Mouse (Mus musculus): ENCODE data around the gene Prdm4.

The Prdm4 gene

DNA sequence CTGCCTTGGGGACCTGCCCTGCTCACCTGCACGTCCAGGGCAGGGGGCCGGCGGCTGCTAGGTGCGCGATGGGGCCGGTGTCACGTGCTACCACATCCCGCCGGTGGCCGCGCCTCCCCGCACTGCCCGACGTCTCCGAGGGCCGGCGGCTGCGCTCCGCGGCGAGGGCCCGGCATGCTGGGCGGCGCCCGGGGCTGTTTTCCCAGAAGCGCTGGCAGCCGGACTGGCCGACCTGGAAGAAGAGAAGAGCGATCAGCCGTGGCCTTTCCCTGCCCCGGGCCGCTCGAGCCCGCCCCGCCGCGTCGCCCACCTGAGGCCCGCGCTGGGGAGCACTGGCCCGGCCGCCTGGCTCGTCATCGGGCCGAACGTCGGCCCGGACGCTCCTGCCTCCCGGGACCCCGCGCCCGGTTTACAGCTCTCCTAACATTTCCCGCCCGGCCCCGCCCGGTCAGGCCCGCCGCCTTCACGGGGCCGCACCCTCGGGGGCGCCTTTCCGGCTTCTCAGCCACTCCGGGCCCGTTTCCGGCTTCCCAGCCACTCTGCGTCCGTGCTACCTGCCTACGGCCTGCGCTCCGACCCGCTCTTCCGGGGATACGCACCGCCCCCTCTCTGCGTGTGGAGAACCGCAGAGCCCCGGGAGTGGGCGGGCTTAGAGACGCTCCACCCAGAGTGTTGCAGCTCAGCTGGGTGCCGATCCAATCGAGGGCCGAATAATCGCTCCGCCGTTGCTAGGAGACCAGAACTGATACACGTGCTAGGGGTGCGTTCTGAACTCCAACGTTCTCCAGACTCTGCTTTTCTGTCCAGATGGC is at the start of gene Prdm4:
Prdm4 (minus strand) TSS at position 645 of the 812 bp plus-strand sequence.
- under 1% methylated on average over 90 of the region's 90 CpGs for WGBS

DNA sequence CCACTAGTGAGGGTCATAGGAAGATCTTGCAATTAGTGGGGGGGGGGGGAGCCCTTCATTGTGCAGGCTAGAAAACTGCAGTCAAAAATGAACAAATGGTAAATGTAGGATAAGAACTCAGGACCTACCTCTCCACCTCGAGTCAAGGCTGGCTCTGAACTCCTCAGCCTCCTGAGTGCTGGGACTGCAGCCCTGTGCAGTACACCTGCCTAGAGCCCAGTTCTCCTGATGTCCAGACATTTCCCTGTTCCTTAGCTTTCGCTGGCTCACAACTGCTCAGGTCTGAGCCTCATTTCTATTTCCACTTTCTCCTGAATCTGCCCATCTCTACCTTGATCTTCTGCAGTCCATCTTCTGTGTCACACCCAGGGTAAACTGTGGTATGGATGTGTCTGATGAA is 49.5 kb upstream of the Prdm4 start:
- WGBS: 77% methylated on average over 2 of the region's 2 CpGs

DNA sequence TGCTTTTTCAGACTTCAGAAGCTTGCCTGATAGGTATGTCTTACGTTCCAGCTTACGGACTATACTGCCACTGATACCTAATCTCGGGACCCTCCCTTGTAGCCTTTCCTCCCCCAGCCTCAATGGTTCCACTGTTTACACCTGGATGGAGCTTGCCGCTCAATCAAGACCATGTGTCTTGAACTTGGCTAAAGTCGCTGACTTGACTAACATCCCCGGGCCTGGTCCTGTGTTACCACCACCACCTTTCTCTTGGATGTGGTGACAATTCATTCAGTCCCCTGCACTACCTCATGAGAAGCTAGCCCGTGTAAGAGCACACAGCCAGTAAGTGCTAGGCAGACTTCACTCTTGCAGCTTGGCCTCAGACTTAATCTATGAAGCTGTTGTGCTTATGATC is 47.4 kb upstream of the Prdm4 start:
- 91% methylated on average over 7 of the region's 7 CpGs for WGBS

DNA sequence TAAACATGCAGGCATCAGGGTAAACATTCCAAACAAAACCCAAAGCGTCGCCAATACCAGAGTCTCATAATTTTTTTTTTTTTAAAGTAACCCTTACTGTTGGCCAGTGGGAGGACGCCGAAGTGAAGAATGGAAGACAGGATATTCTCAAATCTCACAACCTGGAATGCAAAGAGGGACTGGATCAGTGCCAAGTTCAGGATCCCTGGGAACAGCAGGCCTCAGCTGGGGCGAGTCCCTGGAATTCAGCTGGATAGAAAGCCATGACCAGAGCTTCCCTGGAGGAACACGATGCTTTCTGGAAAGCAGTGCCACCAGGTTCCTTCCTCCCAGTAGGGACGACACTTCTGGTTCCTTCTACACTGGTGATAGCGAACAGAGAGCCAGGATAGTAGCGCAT is 46.0 kb upstream of the Prdm4 start:
- WGBS: 81% methylated on average over 9 of the region's 9 CpGs

DNA sequence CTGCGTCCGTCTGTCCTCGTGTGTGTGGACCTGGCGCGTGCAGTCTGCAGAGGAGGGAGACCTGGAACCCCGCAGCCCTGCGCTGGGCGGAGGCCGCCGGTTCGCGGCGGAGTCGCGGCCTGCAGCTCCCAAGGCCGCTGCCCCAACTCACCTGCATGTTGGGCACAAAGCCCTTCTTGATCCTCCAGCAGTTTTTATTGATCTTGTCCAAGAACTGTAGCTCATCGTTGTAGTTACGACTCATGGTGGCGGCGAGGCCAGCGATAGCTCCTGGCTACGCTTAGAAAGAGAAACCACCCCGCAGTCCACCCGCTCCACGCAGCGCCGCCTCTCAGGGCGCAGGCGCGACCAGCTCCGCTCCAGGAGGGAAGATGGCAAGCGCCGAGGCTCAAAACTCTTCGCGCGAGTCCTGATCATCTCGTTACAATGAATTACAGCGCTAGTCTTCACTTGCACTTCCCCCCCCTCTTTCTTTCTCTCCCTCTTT is 40.6 kb upstream of the Prdm4 start, which contains the start of gene Rtcb:
Rtcb (minus strand) TSS at position 360 of the 487 bp plus-strand sequence.
- under 1% methylated on average over 38 of the region's 38 CpGs for WGBS

DNA sequence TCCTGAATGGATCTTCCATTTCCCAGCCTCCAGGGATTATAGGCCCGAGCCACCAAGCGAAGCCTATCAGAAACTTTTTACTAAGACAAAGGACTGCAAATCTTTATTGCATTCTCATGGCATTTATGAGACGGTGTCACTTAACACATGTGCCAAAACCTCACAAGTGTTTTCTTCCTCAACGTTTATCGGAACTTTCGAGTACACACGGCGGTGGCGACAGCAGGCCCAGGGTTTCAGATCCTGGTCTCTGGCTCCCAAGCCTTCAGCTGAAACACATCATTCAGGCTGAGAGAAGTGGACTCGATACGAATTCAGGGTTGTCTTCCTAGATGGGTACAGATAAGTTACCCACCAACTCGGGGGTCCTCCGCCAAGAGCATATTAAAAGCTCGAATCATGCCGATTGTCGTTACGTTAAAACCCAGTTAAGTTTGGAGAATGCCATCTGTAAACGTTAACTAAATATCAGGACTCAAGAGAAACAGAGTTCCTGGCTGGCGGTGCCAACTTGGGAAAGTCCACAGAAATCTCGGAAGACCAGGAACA is 40.0 kb upstream of the Prdm4 start:
- WGBS: 2% methylated on average over 20 of the region's 20 CpGs

DNA sequence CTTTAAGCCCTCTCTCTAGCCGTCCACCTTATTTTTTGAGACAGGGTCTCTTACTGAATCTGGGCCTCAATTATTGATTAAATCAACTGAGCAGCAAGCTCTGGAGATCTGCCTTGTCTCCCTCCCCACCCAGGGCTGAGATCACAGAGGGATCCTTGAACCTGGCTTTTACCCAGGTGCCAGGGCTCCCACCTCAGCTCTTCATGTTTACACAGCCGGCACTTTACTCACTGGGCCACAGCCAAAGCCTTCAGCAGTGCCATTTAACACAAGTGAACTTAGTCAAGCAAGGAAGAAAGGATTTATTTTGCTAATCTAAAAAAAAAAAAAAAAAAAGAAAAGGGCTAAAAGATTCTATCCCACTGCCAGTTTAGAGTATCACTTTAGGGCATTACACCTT is 37.5 kb upstream of the Prdm4 start:
- WGBS: 65% methylated on average over 2 of the region's 2 CpGs

DNA sequence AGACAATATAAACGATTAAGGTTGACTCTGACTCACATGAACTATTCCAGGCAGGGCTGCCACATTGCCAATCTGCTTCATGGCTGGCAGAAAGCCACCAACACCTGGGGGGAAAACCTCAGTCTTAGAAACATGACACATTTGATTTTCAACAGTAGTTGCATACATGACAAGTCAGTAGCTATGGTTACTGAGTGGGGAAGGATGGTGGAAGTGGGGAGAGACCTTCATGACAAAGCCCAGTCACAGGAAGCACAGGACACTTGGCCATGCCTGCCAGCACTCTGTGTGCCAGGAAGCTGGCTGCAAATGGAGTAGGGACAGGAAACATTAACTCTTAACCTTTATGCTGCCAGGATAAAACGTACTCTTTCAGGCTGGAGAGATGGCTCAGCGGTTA is 36.5 kb upstream of the Prdm4 start:
- 53% methylated on average over 3 of the region's 3 CpGs for WGBS

DNA sequence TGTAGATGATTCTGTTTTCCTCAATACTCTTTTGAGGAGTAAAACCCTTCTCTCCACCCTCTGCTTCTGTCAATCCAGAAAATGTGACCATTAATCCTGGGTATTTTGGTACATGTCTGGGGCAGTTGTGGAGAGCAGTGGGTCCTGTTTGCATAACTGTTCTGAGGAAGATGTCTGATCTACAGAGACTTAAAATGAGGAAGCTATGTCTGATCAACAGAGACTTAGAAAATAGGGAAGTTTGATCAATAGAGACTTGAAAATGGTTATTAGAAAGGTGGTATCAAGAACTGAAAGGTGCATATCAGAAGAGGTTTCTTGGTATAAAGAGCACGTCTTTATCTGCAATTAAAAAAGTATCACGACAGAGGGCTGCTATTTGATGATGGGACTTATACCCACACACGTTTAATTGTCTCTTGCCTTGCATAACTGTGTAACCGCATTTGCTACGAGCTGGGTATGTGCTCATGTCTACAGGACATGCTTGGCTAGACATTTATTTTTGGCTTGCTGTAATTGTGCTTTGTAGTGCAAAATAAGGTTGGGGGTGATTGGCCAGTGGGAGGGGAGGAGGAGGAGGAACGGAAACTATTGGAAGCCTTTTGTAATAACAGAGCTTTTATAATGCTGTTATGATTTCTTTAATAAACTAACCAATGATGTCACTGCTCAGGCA is 35.0 kb upstream of the Prdm4 start:
- WGBS: 63% methylated on average over 6 of the region's 6 CpGs

DNA sequence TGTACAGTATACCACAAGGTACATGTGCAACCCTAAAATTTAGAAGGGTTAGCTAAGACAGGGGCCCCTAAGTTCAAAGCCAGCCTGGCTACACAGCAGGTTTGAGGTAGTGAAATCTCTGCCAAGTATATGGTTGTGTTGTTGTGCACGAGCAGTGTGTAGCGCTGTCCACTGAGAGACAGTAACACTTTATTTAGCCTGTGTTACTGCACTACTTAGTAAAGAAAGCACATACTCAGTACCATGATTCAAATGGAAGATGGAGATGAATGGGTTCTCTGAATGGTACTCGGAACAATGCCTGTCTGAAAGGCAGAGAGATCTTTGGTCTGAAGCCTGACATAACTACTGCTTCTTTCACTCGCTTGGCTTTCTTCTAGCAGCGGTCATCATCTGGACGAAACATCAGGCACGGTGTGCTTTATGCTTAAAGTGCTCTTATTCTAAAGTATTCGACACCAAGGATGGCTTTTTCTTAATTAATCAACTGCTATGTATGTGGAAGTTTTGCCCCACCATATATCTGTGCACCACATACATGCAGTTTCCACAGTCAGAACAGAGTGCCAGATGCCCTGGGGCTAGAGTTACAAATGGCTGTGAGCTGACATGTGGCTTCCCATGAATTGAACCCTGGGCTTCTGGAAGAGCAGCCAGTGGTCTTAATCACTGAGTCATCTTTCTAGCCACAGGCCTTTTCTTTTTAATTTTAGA is 31.7 kb upstream of the Prdm4 start:
- WGBS: 67% methylated on average over 8 of the region's 8 CpGs

DNA sequence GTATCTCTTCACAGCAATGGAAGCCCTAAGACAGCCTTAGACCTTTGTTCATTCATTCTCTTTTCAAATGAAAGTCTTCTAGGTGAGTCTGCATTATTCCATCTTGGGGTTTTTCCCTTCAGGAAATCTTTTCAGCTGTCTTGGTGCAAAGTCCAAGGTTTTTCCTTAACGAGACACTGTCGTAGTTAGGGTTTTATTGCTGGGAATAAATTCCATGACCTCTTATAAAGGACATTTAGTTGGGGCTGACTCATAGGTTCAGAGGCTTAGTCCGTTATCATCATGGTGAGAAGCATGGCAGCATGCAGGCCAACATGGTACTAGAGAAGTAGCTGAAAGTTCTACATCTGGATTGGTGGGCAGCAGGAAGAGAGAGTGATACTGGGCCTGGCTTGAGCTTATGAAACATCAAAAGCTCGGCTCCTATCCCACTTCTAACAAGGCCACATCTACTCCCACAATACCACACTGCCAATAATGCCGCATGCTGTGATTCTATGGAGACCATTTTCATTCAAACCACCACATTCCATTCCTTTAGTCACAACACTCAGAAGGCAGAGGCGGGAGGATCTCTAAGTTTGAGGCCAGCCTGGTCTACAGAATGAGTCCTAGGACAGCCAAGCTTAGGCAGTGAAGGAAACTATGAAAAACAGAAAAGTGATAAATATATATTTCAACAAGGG is 19.5 kb upstream of the Prdm4 start:
- 95% methylated on average over 6 of the region's 6 CpGs for WGBS

DNA sequence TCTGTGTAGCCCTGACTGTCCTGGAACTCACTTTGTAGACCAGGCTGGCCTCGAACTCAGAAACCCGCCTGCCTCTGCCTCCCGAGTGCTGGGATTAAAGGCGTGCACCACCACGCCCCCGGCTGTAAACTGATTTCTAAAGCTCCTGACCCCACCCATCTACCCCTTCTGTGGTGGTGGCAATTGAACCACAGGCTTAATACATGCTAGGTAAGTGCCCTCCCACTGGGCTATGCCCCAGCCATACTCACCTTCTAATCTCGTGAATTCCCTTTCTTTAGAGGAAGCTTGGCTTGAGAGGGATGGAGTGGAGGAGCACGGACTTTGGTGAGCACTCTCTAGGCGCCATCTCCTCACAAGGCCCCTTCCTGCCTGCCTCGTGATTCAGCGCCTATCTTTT is 13.0 kb upstream of the Prdm4 start:
- 94% methylated on average over 11 of the region's 11 CpGs for WGBS

DNA sequence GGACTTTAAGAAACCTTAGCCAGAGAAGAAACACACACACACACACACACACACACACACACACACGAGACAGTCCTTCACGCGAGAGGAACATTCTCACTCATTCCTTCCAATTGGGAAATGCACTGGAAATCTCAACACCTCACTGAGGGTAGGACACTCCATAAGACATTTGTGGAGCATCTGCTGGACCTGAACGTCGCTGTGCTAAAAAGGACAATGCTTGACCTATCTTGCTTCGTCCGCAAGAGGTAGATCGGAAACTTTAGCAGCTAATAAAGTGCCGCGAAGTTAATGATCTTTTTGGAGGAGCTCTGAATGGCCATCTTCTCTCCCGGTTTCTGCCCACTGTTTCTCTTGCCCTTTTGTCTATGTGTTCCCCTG is 12.3 kb upstream of the Prdm4 start:
- 34% methylated on average over 11 of the region's 11 CpGs for WGBS

DNA sequence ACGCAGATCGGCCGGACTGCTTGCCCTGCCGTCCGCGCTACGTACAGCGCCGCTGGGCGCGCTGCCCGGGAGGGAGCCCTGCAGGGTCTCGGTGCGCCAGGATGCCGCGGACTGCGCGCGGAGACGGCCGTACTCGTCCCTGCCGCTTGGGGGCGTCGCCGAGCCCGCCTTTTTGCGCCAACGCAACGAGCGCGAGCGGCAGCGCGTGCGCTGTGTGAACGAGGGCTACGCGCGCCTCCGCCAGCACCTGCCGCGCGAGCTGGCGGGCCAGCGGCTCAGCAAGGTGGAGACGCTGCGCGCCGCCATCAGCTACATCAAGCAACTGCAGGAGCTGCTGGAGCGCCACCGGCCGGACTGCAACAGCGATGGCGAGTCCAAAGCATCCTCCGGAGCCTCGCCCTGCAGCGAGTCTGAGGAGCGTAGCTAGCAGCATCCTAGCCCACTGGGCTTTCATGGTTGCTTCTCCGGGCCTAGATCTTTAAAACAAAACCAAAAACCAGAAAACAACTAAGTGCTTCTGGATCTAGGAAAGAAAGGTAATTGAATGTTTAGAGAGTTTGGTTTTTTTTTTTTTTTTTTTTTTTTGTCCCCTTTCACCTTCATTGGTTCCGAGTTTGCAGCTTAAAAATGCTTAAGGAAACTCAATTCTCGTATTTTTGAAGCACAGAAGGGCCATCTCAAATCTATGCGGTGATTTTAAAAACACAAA is 11.7 kb upstream of the Prdm4 start:
- under 1% methylated on average over 63 of the region's 63 CpGs for WGBS

DNA sequence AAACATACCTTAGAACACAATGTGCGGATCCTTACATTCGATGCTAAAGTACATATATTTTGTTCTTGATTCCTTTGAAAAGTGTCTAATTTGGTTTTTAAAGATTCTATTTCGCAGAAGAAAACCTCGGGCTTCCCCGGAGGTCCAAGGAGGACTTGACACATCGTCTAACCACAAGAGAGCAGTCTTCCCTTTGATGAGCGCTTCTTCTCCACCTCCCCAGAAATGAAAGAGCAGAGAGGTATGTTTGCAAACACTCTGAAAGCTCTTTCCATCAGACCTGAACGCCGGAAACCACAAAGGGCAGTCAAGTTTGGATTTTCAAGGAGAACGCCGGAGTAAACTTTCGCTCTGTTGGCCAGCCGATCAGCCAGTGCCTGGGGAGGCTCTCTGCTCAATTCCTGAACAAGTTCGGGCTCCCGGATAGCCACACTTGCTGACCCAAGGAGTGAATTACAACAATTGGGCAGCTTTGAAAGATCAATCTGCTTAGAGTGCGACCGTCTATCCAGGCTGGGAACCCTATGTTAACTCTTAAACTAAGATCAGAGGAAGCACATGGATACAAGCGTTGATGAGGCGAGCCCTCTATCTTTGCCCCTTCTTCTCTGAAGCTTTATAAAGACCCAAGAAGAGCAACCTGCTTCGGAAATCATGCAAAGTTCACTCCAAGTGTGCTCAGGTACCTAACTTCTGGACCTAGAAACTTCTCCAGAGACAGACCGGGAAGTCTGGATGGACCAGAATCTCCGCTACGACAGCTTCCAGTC is 10.9 kb upstream of the Prdm4 start, which contains the start of gene Ascl4:
Ascl4 (plus strand) TSS at position 6 of the 770 bp plus-strand sequence.
- WGBS: 1% methylated on average over 23 of the region's 23 CpGs

DNA sequence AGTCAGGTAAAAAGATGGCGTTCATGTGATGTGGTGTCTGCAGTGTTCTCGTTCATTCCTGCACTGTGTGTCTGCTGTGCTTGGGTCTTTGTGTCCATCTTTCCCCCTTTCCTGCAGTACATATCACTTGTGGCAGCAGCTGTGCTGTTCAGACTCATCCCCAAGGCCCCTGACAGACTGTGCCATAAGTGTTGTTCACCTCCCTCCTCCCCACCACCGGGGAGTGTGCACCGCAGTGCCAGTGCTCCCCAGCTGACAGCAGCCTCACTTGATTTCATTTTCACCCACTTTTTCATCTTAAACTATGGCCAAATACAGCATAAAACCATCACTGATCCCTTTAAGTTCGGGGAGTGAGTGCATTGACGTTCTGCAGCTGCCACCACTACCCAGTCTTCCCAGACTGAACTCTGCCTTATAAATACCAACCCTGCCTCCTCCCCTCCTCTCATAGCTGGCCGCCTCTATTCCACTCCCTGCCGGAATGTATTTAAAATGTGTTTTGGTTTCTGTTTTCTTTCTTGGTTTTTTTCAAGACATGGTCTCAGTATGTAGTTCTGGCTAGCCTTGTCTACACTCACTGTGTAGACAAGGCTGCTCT is 37.0 kb downstream of the Prdm4 start:
- 92% methylated on average over 8 of the region's 8 CpGs for WGBS

DNA sequence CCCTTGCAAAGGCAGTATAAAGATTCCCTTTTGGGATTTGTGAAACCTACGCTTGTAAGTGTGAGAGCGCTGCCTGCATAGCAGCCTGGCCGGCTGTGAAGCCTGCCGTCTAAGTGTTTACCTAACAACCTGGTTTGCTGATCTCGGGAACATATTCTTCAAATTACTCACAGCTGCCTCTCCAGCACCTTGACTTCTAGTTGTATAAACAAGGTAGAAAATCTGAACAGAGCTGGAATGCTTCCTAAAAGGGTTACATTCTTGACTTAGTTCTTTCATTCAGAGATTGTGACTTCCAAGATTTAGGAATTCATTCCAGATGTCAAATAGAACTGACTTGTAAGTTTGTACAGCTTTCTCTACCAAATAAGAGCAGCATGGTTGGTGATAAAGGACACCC is 41.1 kb downstream of the Prdm4 start:
- WGBS: 91% methylated on average over 5 of the region's 5 CpGs

DNA sequence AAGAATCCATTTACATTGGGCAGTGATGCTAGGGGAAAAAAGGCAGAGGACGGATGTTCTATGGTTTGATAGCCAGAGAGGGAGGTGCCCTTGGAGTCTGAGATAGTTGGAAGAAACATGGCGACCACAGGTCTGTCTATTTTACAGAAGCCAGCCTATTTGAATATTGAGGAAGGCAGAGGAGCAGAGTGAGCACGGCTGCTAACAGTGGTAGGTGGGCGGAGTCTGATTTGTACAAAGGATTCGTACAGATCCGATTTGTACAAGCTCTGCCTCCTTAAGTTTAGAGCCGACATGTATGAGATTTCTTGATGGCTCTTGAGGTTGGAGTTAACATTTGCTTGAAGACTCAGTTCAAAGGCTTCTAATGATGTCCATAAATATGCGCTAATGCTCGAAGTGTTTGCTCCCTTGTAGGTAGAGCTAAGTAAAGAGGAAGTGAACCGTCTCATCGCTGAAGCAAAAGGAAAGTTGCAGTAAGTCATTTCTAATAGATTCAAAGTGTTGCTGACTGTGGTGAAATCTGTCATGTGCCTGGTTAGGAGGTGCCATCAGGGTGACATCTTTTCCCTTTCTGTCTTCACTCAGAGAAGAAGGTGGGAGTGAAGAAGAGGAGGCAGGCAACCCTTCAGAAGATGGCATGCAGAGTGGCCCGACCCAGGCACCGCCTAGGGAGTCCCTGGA is 42.9 kb downstream of the Prdm4 start:
- WGBS: 79% methylated on average over 13 of the region's 13 CpGs

DNA sequence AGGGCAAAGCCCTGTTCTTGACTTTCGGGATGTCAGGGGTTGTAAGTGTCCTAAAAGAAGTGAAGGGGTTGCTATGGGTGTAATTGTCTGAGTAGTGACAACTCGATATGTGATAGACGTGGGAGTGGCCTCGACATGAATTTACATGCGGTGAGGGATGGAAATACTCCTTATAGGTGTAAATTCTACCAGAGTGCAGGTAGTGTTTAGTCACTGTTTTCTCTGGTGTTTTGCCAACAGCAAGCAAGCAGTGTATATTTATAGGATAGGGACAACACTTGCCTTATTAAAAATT is 44.5 kb downstream of the Prdm4 start:
- 3% methylated on average over 5 of the region's 5 CpGs for WGBS

Data from cerebral cortex, adult 2 months (tissue).